Mouse (Mus musculus) testis, adult 10 weeks (tissue): ENCODE measurements around the gene Shisa2. TPM values are rescaled to one million over a fixed set of nuclear protein-coding genes. Genes with fewer than 3 reads are reported as not detected.

Source experiments
- polyA plus RNA-seq: library from polyadenylated mRNA; stranded (reverse); fragments of 350-450 nt; fragmentation: Illumina TruSeq; extraction: RNeasy Lipid Tissue Mini Kit (QIAGEN cat#74804); gene quantifications from one replicate; pipeline ENCODE4 v1.2.3, GENCODE M21; 2014; ENCODE audit warnings: low read depth, low replicate concordance

Shisa2 gene
- polyA plus RNA-seq = 2.0 TPM

DNA sequence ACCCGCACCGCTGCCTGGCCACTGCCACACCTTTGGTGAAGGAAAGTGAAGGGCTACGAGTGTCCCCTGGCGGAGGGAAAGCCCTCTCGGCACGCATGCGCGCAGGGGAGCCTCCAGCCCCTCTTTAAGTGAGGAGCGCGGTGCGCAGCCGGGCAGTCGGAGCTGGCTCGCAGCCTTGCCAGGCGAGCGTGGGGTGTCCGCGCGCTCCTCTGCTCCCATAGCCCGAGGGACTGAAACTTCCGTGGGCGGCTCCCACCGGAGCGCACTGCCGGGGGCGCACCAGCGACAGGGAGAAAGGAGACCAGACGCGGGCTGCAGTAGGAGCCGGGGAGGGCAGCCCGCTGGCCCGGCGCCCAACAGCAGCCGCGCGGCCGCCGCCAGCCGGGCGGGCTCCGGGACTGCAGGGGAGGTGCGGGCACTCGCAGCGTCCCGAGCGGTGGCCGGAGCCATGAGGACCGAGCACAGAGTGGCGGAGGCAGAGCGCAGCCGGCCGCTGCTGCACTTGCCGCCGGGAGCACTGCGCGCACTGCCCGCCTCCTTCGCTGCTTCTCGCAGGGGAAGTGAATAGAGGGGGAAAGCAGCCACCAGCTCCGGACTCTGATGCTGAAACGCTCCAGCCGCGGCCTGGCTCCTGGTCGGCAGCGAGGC, at the start of gene Shisa2:
TSS of gene Shisa2 (plus strand) at position 151 of the 648 bp plus-strand sequence.

GRCm38 (mm10) chr14:59597398-59598259, 27.5 kb upstream of the Shisa2 start, which contains the start of gene Cdadc1:
Gene Cdadc1 (minus strand): TSS chr14:59597959.

Other genes starting within 250 kb of the Shisa2 start
- gene Phf11c, start 229.9 kb upstream of the Shisa2 start, polyA plus RNA-seq = 5.5 TPM
- 34.7 TPM for gene Setdb2, start 184.4 kb upstream of the Shisa2 start, polyA plus RNA-seq
- gene Cab39l, start 184.3 kb upstream of the Shisa2 start, polyA plus RNA-seq = 184 TPM
- gene Cdadc1, start 27.3 kb upstream of the Shisa2 start, polyA plus RNA-seq = 36.3 TPM